Mouse (Mus musculus) heart, postnatal 36 days (tissue): Measurements from ENCODE around the gene Lama2. TPM values are rescaled to one million over a fixed set of nuclear protein-coding genes. Genes with fewer than 3 reads are reported as not detected.

ENCODE experiments used
- DNase-seq, 2 experiments: peaks; one replicate each; pipeline ENCODE4 v3.0.0; 2021 to 2022
- intact Hi-C: fragments of 180-260 bp; cut with DNase I; formaldehyde crosslinking; loops from one replicate; pipeline ENCODE4 v1.15.1; 2025
- total RNA-seq, 2 experiments: library from RNA; stranded (reverse); gene quantifications; 2 replicates each; pipeline ENCODE4 v1.2.3; 2021

Gene Lama2
- total RNA-seq, 2 experiments from 2014 or later, result 138 to 149 TPM

DNA sequence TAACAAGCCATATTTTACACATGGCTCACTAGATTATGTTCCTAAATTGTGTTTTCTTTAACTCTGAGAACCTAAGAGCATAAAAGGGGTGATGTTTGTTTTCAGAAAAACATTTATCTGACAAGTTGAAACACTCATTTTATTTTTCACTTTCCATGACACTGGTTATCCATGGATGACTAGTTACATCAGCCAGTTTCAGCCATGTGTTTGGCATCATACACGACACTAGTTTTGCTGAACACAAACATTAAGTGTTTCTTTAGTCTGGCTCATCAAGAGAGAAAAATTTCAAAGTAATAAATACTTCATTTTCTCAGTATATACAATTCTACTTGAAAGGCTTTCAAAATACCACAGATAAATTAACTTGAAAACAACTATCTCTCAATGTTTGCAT lies 228.8 kb downstream of the Lama2 start:
- DNase-seq, result no peak

GRCm38 (mm10) chr10:27387531-27387930 lies 232.0 kb downstream of the Lama2 start:
- peak in 1 of 2 experiments; percentile 6 for DNase-seq
- intact Hi-C loops, result no loop called here

More for the DNA sequence above, 228.8 kb downstream of the Lama2 start:
- intact Hi-C loops, result no loop called here

- intact Hi-C loops, result no loop called here
- peak in 1 of 2 experiments; percentile 16 for DNase-seq
Observed at GRCm38 (mm10) chr10:27384636-27385035, 234.9 kb downstream of the Lama2 start.

DNA sequence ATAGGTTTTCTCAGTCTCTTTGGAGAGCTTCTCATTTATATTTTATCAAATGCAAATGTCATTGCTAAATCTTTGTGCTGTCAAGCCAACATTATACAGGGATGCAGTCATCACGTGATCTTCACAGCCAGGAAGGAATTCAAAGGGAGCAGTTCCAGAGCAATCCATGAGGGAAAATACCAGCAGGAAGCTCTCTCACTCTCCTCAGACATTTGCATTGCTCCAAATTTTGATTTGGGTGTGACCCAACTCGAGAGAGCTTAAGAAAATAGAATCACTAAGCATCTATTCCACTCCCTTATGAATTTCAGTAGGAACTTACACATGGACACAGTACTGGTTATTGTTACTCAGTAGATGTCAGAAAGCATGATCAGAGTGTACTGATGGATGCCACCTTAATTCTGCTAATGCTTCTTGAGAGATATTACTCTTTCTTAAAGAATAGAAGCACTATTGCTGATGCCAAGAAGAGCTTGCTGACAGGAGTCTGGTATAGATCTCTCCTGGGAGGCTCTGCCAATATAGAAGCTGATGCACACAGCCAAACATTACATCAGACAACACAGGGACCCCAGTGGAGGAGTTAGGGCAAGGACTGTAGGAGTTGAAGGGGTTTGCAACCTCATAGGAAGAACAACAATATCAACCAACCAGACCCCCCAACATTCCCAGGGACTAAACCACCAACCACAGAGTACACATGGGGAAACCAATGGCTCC lies 236.5 kb downstream of the Lama2 start:
- DNase-seq, result no peak
- intact Hi-C loops, result no loop called here

GRCm38 (mm10) chr10:27378286-27378685 lies 241.3 kb downstream of the Lama2 start:
- no peak for DNase-seq
- intact Hi-C loops, result no loop called here

DNA sequence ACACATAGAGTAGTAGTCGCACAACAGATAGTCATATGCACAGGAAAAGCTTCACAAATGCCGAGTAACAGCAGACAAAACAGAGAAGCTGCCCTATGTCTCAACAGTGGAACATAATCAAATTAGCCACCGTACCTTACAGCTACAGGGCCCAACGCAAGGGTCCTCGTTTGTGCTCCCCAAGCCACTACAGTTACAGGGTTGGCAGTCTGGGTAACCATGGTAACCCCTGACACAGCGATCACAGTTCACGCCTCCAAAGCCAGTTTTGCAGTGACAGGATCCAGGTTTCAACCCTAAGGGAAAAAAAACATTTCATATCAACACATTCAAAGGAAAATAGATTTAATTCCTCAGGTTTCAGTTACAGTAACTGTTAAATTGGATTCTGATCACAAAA lies 275.3 kb downstream of the Lama2 start:
- DNase-seq, result no peak
- intact Hi-C loops, result no loop called here

DNA sequence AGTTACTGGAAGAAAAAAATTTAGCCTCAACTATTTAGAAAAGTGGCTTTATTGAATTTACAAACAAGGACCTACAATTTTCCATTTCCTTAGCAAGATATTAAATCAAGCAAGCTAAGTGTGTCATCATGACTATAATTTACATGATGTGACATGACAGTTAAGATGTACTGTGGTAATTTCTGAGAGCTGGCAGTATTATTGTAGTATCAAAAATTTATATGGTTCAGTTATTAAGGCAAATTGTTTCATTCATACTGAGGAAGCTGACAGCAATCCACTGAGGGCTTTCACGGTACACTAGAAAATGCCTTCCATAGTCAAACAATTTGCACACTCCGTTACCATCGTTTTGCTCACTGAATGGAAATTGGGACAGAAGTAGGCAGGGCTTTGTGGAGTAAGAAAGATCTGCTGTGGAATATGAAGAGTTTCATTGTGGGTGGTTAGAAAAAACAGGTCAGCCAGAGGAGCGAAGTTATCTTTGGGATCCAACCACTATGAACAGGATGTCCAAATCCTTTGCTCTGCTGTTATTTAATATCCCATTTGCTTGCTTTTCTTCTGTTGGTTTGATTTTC lies 297.1 kb downstream of the Lama2 start:
- intact Hi-C loops, result no loop called here
- no peak for DNase-seq

DNA sequence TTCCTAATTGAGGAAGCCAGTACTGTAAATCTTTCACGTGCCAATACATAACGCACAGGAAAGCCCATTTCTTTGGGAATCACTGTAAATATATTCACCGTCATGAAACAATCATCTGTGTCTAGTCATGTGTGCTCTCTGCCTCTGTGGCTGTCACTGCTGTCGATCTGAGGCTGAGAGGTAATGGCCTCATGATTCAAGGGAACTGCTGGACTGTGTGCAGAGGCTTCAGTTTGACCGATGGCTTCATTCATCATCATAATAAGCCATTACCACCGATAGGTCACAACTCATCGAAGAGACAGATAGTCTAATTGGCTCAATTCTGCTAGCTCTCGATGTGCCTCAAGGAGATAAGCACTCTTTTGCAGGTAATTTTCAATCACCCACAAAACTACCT lies 312.1 kb downstream of the Lama2 start:
- DNase-seq, result no peak
- intact Hi-C loops, result no loop called here

GRCm38 (mm10) chr10:27305301-27305700 lies 314.3 kb downstream of the Lama2 start:
- DNase-seq, result no peak
- intact Hi-C loops, result no loop called here

DNA sequence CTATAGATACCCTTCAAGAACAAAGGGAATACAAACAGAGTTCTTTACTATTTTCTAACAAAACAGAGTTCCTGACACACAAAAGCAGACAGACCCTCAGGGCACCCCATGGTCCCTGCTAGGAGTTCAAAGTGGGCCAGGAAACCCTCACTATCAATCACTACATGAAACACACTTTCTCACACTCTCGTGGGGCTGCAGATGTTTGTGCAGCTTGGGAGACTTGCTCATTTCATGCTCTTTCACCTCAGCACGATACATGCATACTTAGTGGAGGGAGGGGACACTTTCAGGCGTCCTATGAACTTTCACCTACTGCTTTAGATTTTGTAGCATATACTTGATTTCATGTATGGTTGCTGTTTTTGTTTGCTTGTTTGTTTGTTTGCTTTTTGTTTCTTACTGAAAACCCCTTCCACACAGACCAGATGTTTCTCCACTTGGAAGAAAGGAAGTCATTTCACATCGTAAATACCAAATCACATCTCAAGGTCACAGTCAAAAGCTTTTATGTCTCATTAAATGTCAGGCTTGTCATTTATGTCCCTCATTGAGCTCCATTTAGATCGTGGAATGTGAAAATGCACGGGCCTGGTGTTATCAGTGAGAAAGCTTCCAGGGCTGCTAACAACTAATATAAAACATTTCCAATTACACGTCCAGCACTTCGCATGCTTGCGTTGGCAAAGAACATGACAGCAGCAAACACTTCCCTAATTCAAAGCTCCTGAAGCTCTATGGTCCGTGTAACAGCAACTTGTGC lies 334.3 kb downstream of the Lama2 start:
- intact Hi-C loops, result no loop called here
- DNase-seq, result no peak

DNA sequence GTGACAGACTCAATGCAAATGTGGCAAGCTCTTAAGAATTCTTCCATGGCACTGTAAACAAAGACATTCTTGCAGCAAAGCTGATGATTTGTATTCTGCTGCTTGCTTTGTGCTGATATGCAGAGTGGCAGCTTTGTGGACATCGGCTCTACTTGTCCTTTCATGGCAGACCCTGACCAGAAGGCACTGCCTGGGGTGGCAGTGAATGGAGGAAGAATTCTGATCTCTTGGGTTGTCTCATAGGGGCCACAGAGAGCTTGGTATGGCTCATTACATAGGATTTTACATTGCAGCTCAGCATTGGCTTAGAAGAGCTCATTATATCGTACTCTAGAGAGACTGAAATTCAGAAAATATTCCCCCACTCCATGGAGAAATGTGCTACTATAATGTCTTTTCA lies 352.1 kb downstream of the Lama2 start:
- no peak for DNase-seq
- intact Hi-C loops, result no loop called here

GRCm38 (mm10) chr10:27265812-27266211 lies 353.7 kb downstream of the Lama2 start:
- intact Hi-C loops, result no loop called here
- no peak for DNase-seq

DNA sequence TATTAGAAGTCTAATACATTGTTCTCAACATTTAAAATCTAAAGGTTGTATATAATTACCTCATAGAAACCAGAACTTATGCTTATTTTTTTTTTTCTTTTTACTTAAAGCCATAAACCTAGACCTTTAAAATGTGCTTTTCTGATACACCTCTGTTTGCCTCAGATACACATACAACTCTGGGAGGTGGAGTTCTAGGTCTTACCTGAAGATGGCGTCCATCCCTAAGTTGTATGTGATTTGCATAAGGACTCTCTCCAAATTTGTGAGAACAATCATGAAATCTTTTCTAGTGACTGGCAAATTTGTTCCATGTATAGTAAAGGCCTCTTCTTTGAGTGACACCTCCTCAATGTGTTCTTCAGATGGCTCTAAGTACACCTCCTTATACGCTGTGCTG lies 354.8 kb downstream of the Lama2 start:
- intact Hi-C loops, result no loop called here

DNA sequence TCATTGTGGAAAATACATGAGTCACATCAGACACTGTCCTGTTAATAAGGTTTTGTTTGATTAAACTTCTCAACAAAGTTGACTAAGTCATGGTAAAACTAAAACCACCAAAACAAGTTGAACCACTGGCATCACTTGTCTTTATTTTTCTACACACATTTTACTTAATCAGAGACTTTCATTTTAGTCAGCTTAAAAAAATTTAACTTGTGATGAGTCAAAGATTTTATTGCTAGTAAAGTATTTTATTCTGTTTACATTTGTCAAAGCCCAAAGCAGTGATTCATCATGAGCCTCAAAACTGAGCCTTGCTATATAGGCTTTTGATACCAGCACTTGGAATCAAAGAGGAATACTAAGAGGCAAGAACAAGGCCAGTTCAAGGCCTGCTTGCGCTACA lies 369.8 kb downstream of the Lama2 start:
- intact Hi-C loops, result no loop called here
- no peak for DNase-seq

More for the DNA sequence above, 354.8 kb downstream of the Lama2 start:
- DNase-seq, result no peak

GRCm38 (mm10) chr10:27234755-27235154 lies 384.8 kb downstream of the Lama2 start:
- DNase-seq, result no peak
- intact Hi-C loops, result no loop called here

DNA sequence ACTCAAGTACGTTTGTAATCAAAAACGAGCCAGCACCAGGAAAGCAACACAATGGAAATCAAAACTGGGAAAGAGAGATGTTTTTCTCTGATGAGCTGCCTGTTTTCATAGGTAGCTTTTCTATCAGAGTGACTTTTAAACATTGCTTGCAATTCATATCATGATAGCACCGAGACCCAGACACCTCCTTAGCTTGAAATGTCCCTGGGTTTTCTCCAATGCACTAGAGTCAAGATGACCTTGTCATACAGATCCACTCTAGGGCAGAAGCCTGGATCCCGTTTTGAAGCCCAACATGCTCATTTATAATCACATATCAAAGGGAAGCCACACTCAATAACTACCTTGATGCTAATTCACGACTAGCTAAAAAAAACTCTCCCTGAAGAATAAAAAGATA lies 386.0 kb downstream of the Lama2 start:
- peak; percentile 28 to 38 for DNase-seq
- intact Hi-C loops, result no loop called here

DNA sequence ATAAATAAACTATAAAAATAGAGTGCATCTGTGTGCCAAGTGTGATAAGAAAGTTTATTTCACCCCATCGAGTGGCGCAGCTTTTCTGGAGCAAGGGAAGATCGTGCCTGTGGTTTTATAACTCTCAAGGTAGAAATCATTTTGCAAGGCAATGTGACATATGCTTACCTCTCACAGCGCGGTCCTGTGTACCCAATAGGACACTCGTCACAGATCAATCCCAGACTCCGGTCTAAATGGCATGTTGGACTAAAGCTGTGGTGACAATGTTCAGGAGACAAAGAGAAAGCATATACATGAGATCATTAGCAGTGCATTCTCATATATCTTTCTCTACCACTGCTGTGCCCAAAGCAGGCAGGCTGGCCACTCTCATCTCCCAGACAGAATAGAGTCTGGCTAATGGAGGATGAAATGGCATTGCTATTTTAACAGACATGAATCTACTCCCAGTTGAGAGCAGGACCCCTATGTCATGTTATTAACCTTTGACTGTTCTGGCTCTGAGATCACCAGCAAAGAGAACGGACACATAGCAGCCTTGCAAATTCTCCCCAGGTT lies 395.7 kb downstream of the Lama2 start:
- peak in 1 of 2 experiments; percentile 12 for DNase-seq
- intact Hi-C loops, result no loop called here

DNA sequence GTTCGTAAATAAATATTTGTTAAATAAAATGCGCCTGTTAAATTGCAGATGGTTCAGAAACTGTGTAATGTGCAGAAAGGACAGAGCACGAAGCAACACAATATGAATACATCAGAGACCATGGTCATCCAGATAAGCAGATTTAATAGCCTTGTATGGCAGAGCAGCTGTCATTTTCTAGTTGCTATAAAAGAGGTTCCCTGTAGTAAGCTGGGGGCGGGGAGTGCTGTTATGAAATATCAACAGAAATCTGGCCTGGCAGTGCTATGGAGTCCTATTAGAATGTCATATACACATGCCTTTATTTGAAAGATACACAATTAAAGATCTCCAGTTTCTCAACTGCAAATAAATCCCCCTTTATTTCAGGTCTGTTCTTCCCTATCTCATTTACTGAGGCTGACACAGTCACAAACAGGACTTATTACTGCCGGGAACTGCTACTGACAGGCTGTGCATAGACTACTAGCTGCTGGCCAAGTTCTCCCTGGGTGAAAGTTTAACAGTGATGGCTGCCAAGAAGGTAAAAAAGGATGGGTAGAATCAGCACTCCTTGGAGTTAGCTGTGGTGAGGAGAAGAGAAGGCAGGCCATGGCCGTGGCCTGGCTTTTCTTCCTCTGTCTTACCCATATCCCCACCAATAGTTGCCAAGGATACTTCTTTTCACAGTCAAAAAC lies 396.8 kb downstream of the Lama2 start:
- DNase-seq, result peak in 1 of 2 experiments; percentile 25
- intact Hi-C loops, result no loop called here

- intact Hi-C loops, result no loop called here
- DNase-seq, result no peak
Observed at GRCm38 (mm10) chr10:27219698-27220097, 399.9 kb downstream of the Lama2 start.

GRCm38 (mm10) chr10:27207320-27207719 lies 412.2 kb downstream of the Lama2 start:
- intact Hi-C loops, result no loop called here
- DNase-seq, result no peak

DNA sequence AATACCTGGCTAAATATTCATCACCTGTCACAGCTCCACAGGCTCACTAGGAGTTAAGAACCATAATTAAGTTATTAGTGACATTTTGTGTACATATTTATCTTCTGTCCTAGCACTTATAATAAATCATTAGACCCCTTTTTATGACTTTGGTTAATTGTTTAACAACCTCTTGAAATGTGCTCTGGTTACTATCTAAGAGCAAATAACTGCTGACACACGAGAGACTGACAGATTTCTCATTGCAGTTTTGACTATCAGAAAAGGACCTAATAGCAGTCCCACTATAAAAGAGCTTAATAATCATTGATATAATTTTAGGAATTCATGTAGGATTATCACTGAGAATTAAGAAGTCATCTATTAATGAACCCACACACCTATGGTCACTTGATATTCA lies 421.1 kb downstream of the Lama2 start:
- DNase-seq, result no peak
- intact Hi-C loops, result no loop called here
